Mouse (Mus musculus) kidney, adult 2 months (tissue): ENCODE measurements at regions not wholly inside any gene's neighbourhood (a gene's known extent, or its start where the extent isn't known, plus 50 kb on each side); places are given as distances from the start of the nearest gene placed in this dataset.

ENCODE experiments used
- CTCF ChIP-seq: fragments of 200-500 bp; conservative IDR thresholded peaks from 2 replicates; pipeline ENCODE4 v1.5.1; 2011; ENCODE audit warnings: low read depth, mild to moderate bottlenecking, control low read depth, low read length, moderate library complexity, mixed read lengths; ENCODE audit not compliant: insufficient read depth, insufficient read length
- POLR2A ChIP-seq: fragments of 200-500 bp; IDR thresholded peaks from one replicate; pipeline ENCODE4 v1.6.1; 2011; ENCODE audit warnings: low read depth, low read length, control low read depth

GRCm38 (mm10) chr5:46212845-46213468 lies 355.5 kb upstream of the Lcorl start:
- TF ChIP-seq POLR2A (no peak), CTCF (no peak)
